Mouse (Mus musculus) CD4-positive helper T cell, adult 2 months (primary cell): ENCODE measurements at regions not wholly inside any gene's neighbourhood (a gene's known extent, or its start where the extent isn't known, plus 50 kb on each side); places are given as distances from the start of the nearest gene placed in this dataset.

Experiments
- DNase-seq: peaks from one replicate; pipeline ENCODE4 v3.0.0-alpha.2; 2012; ENCODE audit warnings: low read depth, missing footprints, low spot score

GRCm38 (mm10) chr17:83935969-83936368, 88.2 kb upstream of the Haao start:
- peak; percentile 57 for DNase-seq

GRCm38 (mm10) chr17:83935232-83935631, 87.5 kb upstream of the Haao start:
- DNase-seq, result peak; percentile 50

GRCm38 (mm10) chr17:83933743-83934142, 86.0 kb upstream of the Haao start:
- DNase-seq, result no peak

GRCm38 (mm10) chr17:83930401-83930800, 82.6 kb upstream of the Haao start:
- DNase-seq, result no peak

GRCm38 (mm10) chr17:83927749-83928387, 80.1 kb upstream of the Haao start:
- no peak for DNase-seq

- DNase-seq, result no peak
Observed at GRCm38 (mm10) chr17:83924259-83924922, 76.6 kb upstream of the Haao start.

- DNase-seq, result no peak
Observed at GRCm38 (mm10) chr17:83920894-83921293, 73.1 kb upstream of the Haao start.

GRCm38 (mm10) chr17:83920225-83920624, 72.5 kb upstream of the Haao start:
- no peak for DNase-seq

- DNase-seq, result peak; percentile 33
Observed at GRCm38 (mm10) chr17:83918413-83919139, 70.8 kb upstream of the Haao start.

GRCm38 (mm10) chr17:83917781-83918180, 70.0 kb upstream of the Haao start:
- no peak for DNase-seq

GRCm38 (mm10) chr17:83916684-83917166, 69.0 kb upstream of the Haao start:
- no peak for DNase-seq

GRCm38 (mm10) chr17:83915034-83915433, 67.3 kb upstream of the Haao start:
- no peak for DNase-seq

- DNase-seq, result no peak
Observed at GRCm38 (mm10) chr17:83914603-83915002, 66.8 kb upstream of the Haao start.

- DNase-seq, result no peak
Observed at GRCm38 (mm10) chr17:83913711-83914415, 66.1 kb upstream of the Haao start.

- DNase-seq, result no peak
Observed at GRCm38 (mm10) chr17:83912421-83912820, 64.7 kb upstream of the Haao start.

GRCm38 (mm10) chr17:83908811-83909210, 61.0 kb upstream of the Haao start:
- DNase-seq, result peak; percentile 7

- DNase-seq, result no peak
Observed at GRCm38 (mm10) chr17:83907538-83907937, 59.8 kb upstream of the Haao start.

GRCm38 (mm10) chr17:83906751-83907537, 59.2 kb upstream of the Haao start:
- peak; percentile 58 for DNase-seq

GRCm38 (mm10) chr17:83903467-83903866, 55.7 kb upstream of the Haao start:
- peak; percentile 67 for DNase-seq

- peak; percentile 63 for DNase-seq
Observed at GRCm38 (mm10) chr17:83902523-83902922, 54.8 kb upstream of the Haao start.

- no peak for DNase-seq
Observed at GRCm38 (mm10) chr17:83902091-83902490, 54.3 kb upstream of the Haao start.
